Mouse (Mus musculus): ENCODE results near the gene Igf1.

The Igf1 gene

GRCm38 (mm10) chr10:87897331-87897730, 39.3 kb downstream of the Igf1 start:
- DNase-seq (ENCODE audit: low spot score), result no peak

GRCm38 (mm10) chr10:87898826-87899225, 40.8 kb downstream of the Igf1 start:
- no peak for DNase-seq (ENCODE audit: low spot score)

GRCm38 (mm10) chr10:87901916-87902315, 43.9 kb downstream of the Igf1 start:
- DNase-seq (ENCODE audit: low spot score), result no peak

- no peak for DNase-seq (ENCODE audit: low spot score)
Observed at GRCm38 (mm10) chr10:87904324-87904723, 46.3 kb downstream of the Igf1 start.

- no peak for DNase-seq (ENCODE audit: low spot score)
Observed at GRCm38 (mm10) chr10:87905087-87905486, 47.0 kb downstream of the Igf1 start.

GRCm38 (mm10) chr10:87906121-87906520, 48.1 kb downstream of the Igf1 start:
- no peak for DNase-seq (ENCODE audit: low spot score)

- no peak for DNase-seq (ENCODE audit: low spot score)
Observed at GRCm38 (mm10) chr10:87906757-87907307, 48.8 kb downstream of the Igf1 start.

GRCm38 (mm10) chr10:87913852-87914251, 55.8 kb downstream of the Igf1 start:
- no peak for DNase-seq (ENCODE audit: low spot score)

GRCm38 (mm10) chr10:87914932-87915331, 56.9 kb downstream of the Igf1 start:
- no peak for DNase-seq (ENCODE audit: low spot score)

GRCm38 (mm10) chr10:87915782-87916181, 57.7 kb downstream of the Igf1 start:
- DNase-seq (ENCODE audit: low spot score), result no peak

GRCm38 (mm10) chr10:87922263-87922662, 64.2 kb downstream of the Igf1 start:
- DNase-seq (ENCODE audit: low spot score), result no peak

GRCm38 (mm10) chr10:87926564-87926963, 68.5 kb downstream of the Igf1 start:
- DNase-seq (ENCODE audit: low spot score), result no peak

GRCm38 (mm10) chr10:87927131-87927609, 69.1 kb downstream of the Igf1 start:
- DNase-seq (ENCODE audit: low spot score), result no peak

GRCm38 (mm10) chr10:87948192-87948591, 90.1 kb downstream of the Igf1 start:
- DNase-seq (ENCODE audit: low spot score), result no peak

- DNase-seq (ENCODE audit: low spot score), result no peak
Observed at GRCm38 (mm10) chr10:87971536-87971935, 113.5 kb downstream of the Igf1 start.

GRCm38 (mm10) chr10:87973911-87974631, 116.0 kb downstream of the Igf1 start:
- no peak for DNase-seq (ENCODE audit: low spot score)

GRCm38 (mm10) chr10:87985375-87985774, 127.3 kb downstream of the Igf1 start:
- no peak for DNase-seq (ENCODE audit: low spot score)

- no peak for DNase-seq (ENCODE audit: low spot score)
Observed at GRCm38 (mm10) chr10:87986201-87986600, 128.1 kb downstream of the Igf1 start.
